Mouse (Mus musculus) kidney, postnatal 0 days (tissue): ENCODE data around the gene Dusp8. TPM values are rescaled to one million over a fixed set of nuclear protein-coding genes. Genes with fewer than 3 reads are reported as not detected.
"Not testable (repeated sequence)": the region's sequence is repeated elsewhere in the genome, so short reads cannot be mapped to it uniquely, and the experiment has no call there.

Source experiments
- ATAC-seq: fragments of 200-750 bp; cut with Nextera tagmentation; replicated peaks from 2 replicates; pipeline ENCODE4 v1.8.0; 2017; ENCODE audit warnings: low read depth, moderate number of reproducible peaks, moderate TSS enrichment, moderate library complexity; ENCODE audit not compliant: low FRiP score
- DNase-seq: peaks from one replicate; pipeline ENCODE4 v3.0.0-alpha.2; 2016; ENCODE audit warnings: low spot score
- H3K27ac ChIP-seq: fragments of 300-500 bp; sonication (generic); 2 replicates; pipeline ENCODE4 v1.5.1; 2014; ENCODE audit warnings: mild to moderate bottlenecking
- H3K27me3 ChIP-seq: fragments of 300-500 bp; sonication (generic); 2 replicates; pipeline ENCODE4 v1.6.1; 2014; ENCODE audit warnings: low read length, mixed read lengths; ENCODE audit not compliant: insufficient read depth
- H3K36me3 ChIP-seq: fragments of 300-500 bp; sonication (generic); 2 replicates; pipeline ENCODE4 v1.6.1; 2014; ENCODE audit warnings: low read length, mixed read lengths; ENCODE audit not compliant: insufficient read depth
- H3K4me1 ChIP-seq: fragments of 300-500 bp; sonication (generic); replicated peaks from 2 replicates; pipeline ENCODE4 v1.6.1; 2014; ENCODE audit warnings: antibody characterized with exemption, low read length, mixed read lengths; ENCODE audit not compliant: insufficient read depth
- H3K4me2 ChIP-seq: fragments of 300-500 bp; sonication (generic); 2 replicates; pipeline ENCODE4 v1.6.1; 2014; ENCODE audit warnings: mild to moderate bottlenecking, low read length, moderate library complexity, mixed read lengths
- H3K4me3 ChIP-seq: fragments of 300-500 bp; sonication (generic); replicated peaks from 2 replicates; pipeline ENCODE4 v1.5.1; 2014; ENCODE audit warnings: low read depth, low read length
- H3K9ac ChIP-seq: fragments of 300-500 bp; sonication (generic); 2 replicates; pipeline ENCODE4 v1.6.1; 2014; ENCODE audit warnings: low read depth, low read length
- H3K9me3 ChIP-seq: fragments of 300-500 bp; sonication (generic); replicated peaks from 2 replicates; pipeline ENCODE4 v1.6.1; 2016; ENCODE audit warnings: low read length, inconsistent platforms, mixed read lengths
- CTCF ChIP-seq: IDR thresholded peaks from 2 replicates; pipeline ENCODE4 v1.5.1; 2016; ENCODE audit warnings: antibody characterized with exemption, low read depth, mild to moderate bottlenecking, moderate library complexity
- WGBS: fragments of 180-500 bp; shearing (Covaris S2); extraction: QIAGEN DNeasy Blood & Tissue Kit; methylation state at CpG from one replicate; pipeline ENCODE4 v1.1.7; 2014; 5-methylcytosine and 5-hydroxymethylcytosine counted together
- polyA plus RNA-seq: library from polyadenylated mRNA; unstranded; fragments of >200 nt; fragmentation: Nextera tagmentation; extraction: Ambion mirVana; gene quantifications from 2 replicates; pipeline ENCODE4 v1.2.1, GENCODE M21; 2015

Dusp8 gene
- polyA plus RNA-seq = 2.3 and 2.5 TPM in 2 replicates

- H3K9me3 ChIP-seq = no peaks in the 10 kb centered on the region
- H3K9ac ChIP-seq = peak within 1 kb of the TSS; percentile 73
- TF ChIP-seq CTCF = peak; percentile 58
- H3K27ac ChIP-seq = no peak within 1 kb of the TSS
- ATAC-seq = peak; percentile 83
- DNase-seq = peak; percentile 89
- H3K36me3 ChIP-seq = no peaks in the 10 kb centered on the region
- H3K4me2 ChIP-seq = peak within 1 kb of the TSS; percentile 76
- H3K4me1 ChIP-seq = no peaks in the 10 kb centered on the region
- H3K27me3 ChIP-seq = peaks cover 18% of the 10 kb centered on the region; the same call in 1 of the 2 replicates
- WGBS = under 1% methylated on average over 44 of the region's 63 CpGs
- peak within 1 kb of the TSS; percentile 59 for H3K4me3 ChIP-seq
Measured at GRCm38 (mm10) chr7:142095183-142095931, at the start of gene Dusp8. Dusp8 (minus strand) TSS chr7:142095843.

- Histone ChIP-seq H3K4me3 (no peak within 1 kb of the TSS), H3K4me2 (no peak within 1 kb of the TSS), H3K27ac (no peak within 1 kb of the TSS), H3K9ac (no peak within 1 kb of the TSS), H3K4me1 (no peaks in the 10 kb centered on the region), H3K9me3 (no peaks in the 10 kb centered on the region), H3K36me3 (no peaks in the 10 kb centered on the region), H3K27me3 (no peaks in the 10 kb centered on the region)
- 89% methylated on average over 1 of the region's 1 CpGs for WGBS
- TF ChIP-seq CTCF = no peak
- no peak for DNase-seq
- ATAC-seq = no peak
Measured at GRCm38 (mm10) chr7:142144507-142144906, 48.9 kb upstream of the Dusp8 start, which contains the start of gene Gm45337. Gm45337 (minus strand) TSS chr7:142144607.

GRCm38 (mm10) chr7:142143506-142144010, 47.9 kb upstream of the Dusp8 start:
- WGBS = 32% methylated on average over 1 of the region's 1 CpGs
- not testable (repeated sequence) for H3K9ac ChIP-seq, H3K9me3 ChIP-seq, H3K4me1 ChIP-seq, H3K4me3 ChIP-seq, H3K27me3 ChIP-seq, DNase-seq, H3K36me3 ChIP-seq, ATAC-seq, H3K4me2 ChIP-seq, H3K27ac ChIP-seq

- no peaks in the 10 kb centered on the region for H3K4me1 ChIP-seq
- no peak overlapping the region for H3K9ac ChIP-seq
- TF ChIP-seq CTCF = no peak
- 0% methylated on average over 1 of the region's 1 CpGs for WGBS
- DNase-seq = no peak
- no peak overlapping the region for H3K4me2 ChIP-seq
- no peaks in the 10 kb centered on the region for H3K36me3 ChIP-seq
- H3K9me3 ChIP-seq = no peaks in the 10 kb centered on the region
- no peak overlapping the region for H3K27ac ChIP-seq
- H3K4me3 ChIP-seq = no peak overlapping the region
- no peaks in the 10 kb centered on the region for H3K27me3 ChIP-seq
- ATAC-seq = no peak
Measured at GRCm38 (mm10) chr7:142140696-142141095, 45.1 kb upstream of the Dusp8 start.

GRCm38 (mm10) chr7:142135934-142136333, 40.3 kb upstream of the Dusp8 start, which contains the start of gene Gm39115:
Gm39115 (minus strand) TSS chr7:142136034.
- H3K36me3 ChIP-seq, H3K9ac ChIP-seq, DNase-seq, H3K27ac ChIP-seq, H3K4me2 ChIP-seq, H3K9me3 ChIP-seq, H3K27me3 ChIP-seq, ATAC-seq, H3K4me3 ChIP-seq, H3K4me1 ChIP-seq: not testable (repeated sequence)
- WGBS = 30% methylated on average over 2 of the region's 2 CpGs

- TF ChIP-seq CTCF = peak; percentile 62
- H3K4me2 ChIP-seq = no peak overlapping the region
Measured at GRCm38 (mm10) chr7:142134206-142134995, 38.8 kb upstream of the Dusp8 start.

More at GRCm38 (mm10) chr7:142134206-142134995, 38.8 kb upstream of the Dusp8 start:
- Histone ChIP-seq H3K9ac (no peak overlapping the region), H3K4me1 (no peaks in the 10 kb centered on the region), H3K36me3 (no peaks in the 10 kb centered on the region), H3K4me3 (no peak overlapping the region), H3K27ac (no peak overlapping the region), H3K27me3 (no peaks in the 10 kb centered on the region), H3K9me3 (no peaks in the 10 kb centered on the region)
- DNase-seq = peak; percentile 22
- ATAC-seq = no peak
- WGBS = 56% methylated on average over 4 of the region's 4 CpGs
